Mouse (Mus musculus): ENCODE measurements around the gene E030025P04Rik. TPM values are rescaled to one million over a fixed set of nuclear protein-coding genes. Genes with fewer than 3 reads are reported as not detected.

The E030025P04Rik gene
- polyA plus RNA-seq, 1 experiment from 2014 or later, result not detected

- H3K27me3 ChIP-seq (replicated peaks; ENCODE audit: control insufficient read depth, insufficient read depth, low read length), result no peaks in the 10 kb centered on the region
- H3K27ac ChIP-seq (ENCODE audit: low read depth), result no peak overlapping the region
- 51% methylated on average over 11 of the region's 11 CpGs for WGBS
These were observed 36.5 kb downstream of the E030025P04Rik start for GRCm38 (mm10) chr11:109107518-109108205.

GRCm38 (mm10) chr11:109106751-109107150, 37.4 kb downstream of the E030025P04Rik start:
- DNase-seq (ENCODE audit: low spot score) (no peak), ATAC-seq (replicated peaks; ENCODE audit: low FRiP score, low TSS enrichment, low read depth) (no peak)
- Histone ChIP-seq H3K9me3 (ENCODE audit: control insufficient read depth, low read length) (no peaks in the 10 kb centered on the region), H3K4me2 (ENCODE audit: low read length) (no peak overlapping the region), H3K27me3 (replicated peaks; ENCODE audit: control insufficient read depth, insufficient read depth, low read length) (no peaks in the 10 kb centered on the region), H3K27ac (ENCODE audit: low read depth) (no peak overlapping the region), H3K9ac (ENCODE audit: low read length) (no peak overlapping the region), H3K4me3 (ENCODE audit: low read depth, low read length) (no peak overlapping the region), H3K36me3 (ENCODE audit: control insufficient read depth, insufficient read depth, low read length) (no peaks in the 10 kb centered on the region), H3K4me1 (replicated peaks; ENCODE audit: control insufficient read depth, insufficient read depth, low read length) (peaks cover 7% of the 10 kb centered on the region; the same call in 1 of the 2 replicates)
- WGBS, result 15% methylated on average over 8 of the region's 8 CpGs

More at GRCm38 (mm10) chr11:109107518-109108205, 36.5 kb downstream of the E030025P04Rik start:
- Histone ChIP-seq H3K36me3 (ENCODE audit: control insufficient read depth, insufficient read depth, low read length) (no peaks in the 10 kb centered on the region), H3K9me3 (ENCODE audit: control insufficient read depth, low read length) (no peaks in the 10 kb centered on the region), H3K4me2 (ENCODE audit: low read length) (no peak overlapping the region), H3K4me1 (replicated peaks; ENCODE audit: control insufficient read depth, insufficient read depth, low read length) (peaks cover 7% of the 10 kb centered on the region; the same call in 1 of the 2 replicates), H3K4me3 (ENCODE audit: low read depth, low read length) (no peak overlapping the region), H3K9ac (ENCODE audit: low read length) (no peak overlapping the region)
- ATAC-seq (replicated peaks; ENCODE audit: low FRiP score, low TSS enrichment, low read depth), result no peak
- no peak for DNase-seq (ENCODE audit: low spot score)

- Histone ChIP-seq H3K9me3 (ENCODE audit: control insufficient read depth, low read length) (no peaks in the 10 kb centered on the region), H3K27me3 (replicated peaks; ENCODE audit: control insufficient read depth, insufficient read depth, low read length) (no peaks in the 10 kb centered on the region), H3K4me2 (ENCODE audit: low read length) (no peak overlapping the region), H3K9ac (ENCODE audit: low read length) (no peak overlapping the region), H3K4me1 (replicated peaks; ENCODE audit: control insufficient read depth, insufficient read depth, low read length) (peaks cover 7% of the 10 kb centered on the region; the same call in 1 of the 2 replicates), H3K27ac (ENCODE audit: low read depth) (no peak overlapping the region), H3K4me3 (ENCODE audit: low read depth, low read length) (no peak overlapping the region), H3K36me3 (ENCODE audit: control insufficient read depth, insufficient read depth, low read length) (no peaks in the 10 kb centered on the region)
- DNase-seq (ENCODE audit: low spot score) (no peak), ATAC-seq (replicated peaks; ENCODE audit: low FRiP score, low TSS enrichment, low read depth) (0 out of 2 replicates have a peak, but pooled peaks have one; percentile 53)
- WGBS, result 18% methylated on average over 5 of the region's 5 CpGs
These were observed 38.0 kb downstream of the E030025P04Rik start for GRCm38 (mm10) chr11:109106181-109106580.

- Histone ChIP-seq H3K4me3 (ENCODE audit: low read depth, low read length) (no peak overlapping the region), H3K4me2 (ENCODE audit: low read length) (no peak overlapping the region), H3K4me1 (replicated peaks; ENCODE audit: control insufficient read depth, insufficient read depth, low read length) (peaks cover 7% of the 10 kb centered on the region; the same call in 1 of the 2 replicates), H3K9me3 (ENCODE audit: control insufficient read depth, low read length) (no peaks in the 10 kb centered on the region), H3K27me3 (replicated peaks; ENCODE audit: control insufficient read depth, insufficient read depth, low read length) (no peaks in the 10 kb centered on the region), H3K27ac (ENCODE audit: low read depth) (no peak overlapping the region), H3K36me3 (ENCODE audit: control insufficient read depth, insufficient read depth, low read length) (no peaks in the 10 kb centered on the region), H3K9ac (ENCODE audit: low read length) (no peak overlapping the region)
- DNase-seq (ENCODE audit: low spot score) (no peak), ATAC-seq (replicated peaks; ENCODE audit: low FRiP score, low TSS enrichment, low read depth) (no peak)
- 91% methylated on average over 3 of the region's 3 CpGs for WGBS
These were observed 40.8 kb downstream of the E030025P04Rik start for GRCm38 (mm10) chr11:109103386-109103785.

- no peaks in the 10 kb centered on the region for H3K9me3 ChIP-seq (ENCODE audit: control insufficient read depth, low read length)
- H3K27ac ChIP-seq (ENCODE audit: low read depth), result no peak overlapping the region
- H3K27me3 ChIP-seq (replicated peaks; ENCODE audit: control insufficient read depth, insufficient read depth, low read length), result no peaks in the 10 kb centered on the region
- WGBS, result 87% methylated on average over 8 of the region's 8 CpGs
- DNase-seq (ENCODE audit: low spot score) (no peak), ATAC-seq (replicated peaks; ENCODE audit: low FRiP score, low TSS enrichment, low read depth) (no peak)
- no peak overlapping the region for H3K4me3 ChIP-seq (ENCODE audit: low read depth, low read length)
- H3K9ac ChIP-seq (ENCODE audit: low read length), result no peak overlapping the region
- no peaks in the 10 kb centered on the region for H3K36me3 ChIP-seq (ENCODE audit: control insufficient read depth, insufficient read depth, low read length)
- no peak overlapping the region for H3K4me2 ChIP-seq (ENCODE audit: low read length)
- peaks cover 7% of the 10 kb centered on the region; the same call in 1 of the 2 replicates for H3K4me1 ChIP-seq (replicated peaks; ENCODE audit: control insufficient read depth, insufficient read depth, low read length)
These were observed 41.5 kb downstream of the E030025P04Rik start for GRCm38 (mm10) chr11:109102646-109103045.

GRCm38 (mm10) chr11:109100266-109100665, 43.9 kb downstream of the E030025P04Rik start:
- Histone ChIP-seq H3K4me3 (ENCODE audit: low read depth, low read length) (no peak overlapping the region), H3K27me3 (replicated peaks; ENCODE audit: control insufficient read depth, insufficient read depth, low read length) (no peaks in the 10 kb centered on the region), H3K36me3 (ENCODE audit: control insufficient read depth, insufficient read depth, low read length) (no peaks in the 10 kb centered on the region), H3K9ac (ENCODE audit: low read length) (no peak overlapping the region), H3K27ac (ENCODE audit: low read depth) (no peak overlapping the region), H3K4me1 (replicated peaks; ENCODE audit: control insufficient read depth, insufficient read depth, low read length) (no peaks in the 10 kb centered on the region), H3K4me2 (ENCODE audit: low read length) (no peak overlapping the region), H3K9me3 (ENCODE audit: control insufficient read depth, low read length) (no peaks in the 10 kb centered on the region)
- no peak for ATAC-seq (replicated peaks; ENCODE audit: low FRiP score, low TSS enrichment, low read depth)
- no peak for DNase-seq (ENCODE audit: low spot score)
- 77% methylated on average over 6 of the region's 6 CpGs for WGBS

GRCm38 (mm10) chr11:109091821-109092220, 52.3 kb downstream of the E030025P04Rik start:
- 48% methylated on average over 5 of the region's 5 CpGs for WGBS
- Histone ChIP-seq H3K9ac (ENCODE audit: low read length) (no peak overlapping the region), H3K36me3 (ENCODE audit: control insufficient read depth, insufficient read depth, low read length) (no peaks in the 10 kb centered on the region), H3K27ac (ENCODE audit: low read depth) (no peak overlapping the region), H3K4me3 (ENCODE audit: low read depth, low read length) (no peak overlapping the region), H3K4me1 (replicated peaks; ENCODE audit: control insufficient read depth, insufficient read depth, low read length) (no peaks in the 10 kb centered on the region), H3K27me3 (replicated peaks; ENCODE audit: control insufficient read depth, insufficient read depth, low read length) (no peaks in the 10 kb centered on the region), H3K4me2 (ENCODE audit: low read length) (no peak overlapping the region), H3K9me3 (ENCODE audit: control insufficient read depth, low read length) (no peaks in the 10 kb centered on the region)
- no peak for ATAC-seq (replicated peaks; ENCODE audit: low FRiP score, low TSS enrichment, low read depth)
- DNase-seq (ENCODE audit: low spot score), result no peak
